Comparison of ENCODE assay signal across 23 mouse cellular contexts in genomic region chrX:72902530-72902929, GRCm38 (mm10). TPM values are rescaled to one million over a fixed set of nuclear protein-coding genes. Genes with fewer than 3 reads are reported as not detected.
A peak's percentile ranks its signal among the peaks of the same experiment; 100 is the strongest.
DNase-seq lines count a peak whose midpoint lies in the region; ATAC-seq and TF ChIP-seq lines count a peak whose summit lies in the region.
"Had no signal": no experiment of that assay in that cellular context is flagged by ENCODE, and none has a peak within 500 bp of the region (broad histone marks: within the 10 kb centered on the region; RNA-seq: fewer than 3 reads in every experiment).

No protein-coding gene starts in this region.

- no peak overlapping the region for H3K4me2 ChIP-seq in hindbrain, embryonic 14.5 days (replicated peaks)
- H3K4me2 ChIP-seq in hindbrain, embryonic 16.5 days (ENCODE audit: low read length) = no peak overlapping the region
- no peak overlapping the region for H3K4me2 ChIP-seq in lung, embryonic 14.5 days
- H3K4me2 ChIP-seq: embryonic facial prominence, embryonic 12.5 days; heart, embryonic 12.5 days; hindbrain, embryonic 15.5 days; limb, embryonic 12.5 days; liver, embryonic 11.5 days; midbrain, embryonic 15.5 days; neural tube, embryonic 15.5 days had no signal

- no peaks in the 10 kb centered on the region for H3K4me1 ChIP-seq in hindbrain, embryonic 14.5 days (replicated peaks; ENCODE audit: control insufficient read depth, insufficient read depth, low read length)
- H3K4me1 ChIP-seq in hindbrain, embryonic 16.5 days (ENCODE audit: control insufficient read depth, insufficient read depth, low read depth, low read length) = no peaks in the 10 kb centered on the region
- H3K4me1 ChIP-seq in lung, embryonic 14.5 days (ENCODE audit: insufficient read depth) = no peaks in the 10 kb centered on the region
- H3K4me1 ChIP-seq in MEL (ENCODE audit: control insufficient read depth in 1 of 2, insufficient read depth in 2 of 2, low read length in 2 of 2) = no peaks in the 10 kb centered on the region
- H3K4me1 ChIP-seq: embryonic facial prominence, embryonic 12.5 days; heart, embryonic 12.5 days; hindbrain, embryonic 15.5 days; limb, embryonic 12.5 days; megakaryocyte, embryonic 14.5 days; midbrain, embryonic 15.5 days; neural tube, embryonic 15.5 days had no signal

- ATAC-seq in hindbrain, embryonic 14.5 days (ENCODE audit: low FRiP score) = no peak
- no peak for ATAC-seq in hindbrain, embryonic 16.5 days
- no peak for ATAC-seq in lung, embryonic 14.5 days (ENCODE audit: insufficient read depth)
- ATAC-seq in monocyte, adult 5-6 weeks (replicated peaks; ENCODE audit: insufficient number of reproducible peaks, low FRiP score, low TSS enrichment, poor library complexity, severe bottlenecking) = no peak
- ATAC-seq: liver, postnatal 0 days; midbrain, embryonic 15.5 days had no signal

- no peaks in the 10 kb centered on the region for H3K27me3 ChIP-seq in hindbrain, embryonic 14.5 days (ENCODE audit: control insufficient read depth, insufficient read depth, low read length)
- H3K27me3 ChIP-seq in hindbrain, embryonic 16.5 days (replicated peaks; ENCODE audit: control insufficient read depth, insufficient read depth, low read length) = no peaks in the 10 kb centered on the region
- H3K27me3 ChIP-seq in lung, embryonic 14.5 days (ENCODE audit: insufficient read depth, low read length) = no peaks in the 10 kb centered on the region
- no peaks in the 10 kb centered on the region for H3K27me3 ChIP-seq in MEL (ENCODE audit: control insufficient read depth in 1 of 2, insufficient read depth in 2 of 2, low read length in 2 of 2)
- H3K27me3 ChIP-seq: embryonic facial prominence, embryonic 12.5 days; heart, embryonic 12.5 days; hindbrain, embryonic 15.5 days; limb, embryonic 12.5 days; midbrain, embryonic 15.5 days; neural tube, embryonic 15.5 days had no signal

- H3K36me3 ChIP-seq in hindbrain, embryonic 14.5 days (replicated peaks; ENCODE audit: control insufficient read depth, insufficient read depth) = no peaks in the 10 kb centered on the region
- H3K36me3 ChIP-seq in hindbrain, embryonic 16.5 days (ENCODE audit: control insufficient read depth, insufficient read depth, low read length) = no peaks in the 10 kb centered on the region
- no peaks in the 10 kb centered on the region for H3K36me3 ChIP-seq in lung, embryonic 14.5 days (ENCODE audit: insufficient read depth)
- no peaks in the 10 kb centered on the region for H3K36me3 ChIP-seq in MEL (ENCODE audit: control insufficient read depth in 1 of 2, insufficient read depth in 2 of 2, low read length in 2 of 2)
- H3K36me3 ChIP-seq: embryonic facial prominence, embryonic 12.5 days; heart, embryonic 12.5 days; hindbrain, embryonic 15.5 days; limb, embryonic 12.5 days; midbrain, embryonic 15.5 days; neural tube, embryonic 15.5 days had no signal

- no peaks in the 10 kb centered on the region for H3K79me2 ChIP-seq in MEL (ENCODE audit: control insufficient read depth, insufficient read depth, low read length, poor library complexity)

- peak; percentile 21 for TF ChIP-seq RAD21 in MEL (IDR thresholded peaks at IDR 0.05; ENCODE audit: low read depth, low read length)

- H3K27ac ChIP-seq in hindbrain, embryonic 14.5 days = no peak overlapping the region
- H3K27ac ChIP-seq in hindbrain, embryonic 16.5 days (ENCODE audit: low read depth, low read length) = no peak overlapping the region
- H3K27ac ChIP-seq in lung, embryonic 14.5 days (ENCODE audit: low read depth) = no peak overlapping the region
- H3K27ac ChIP-seq in MEL (ENCODE audit: control insufficient read depth, low read depth, low read length) = no peak overlapping the region
- H3K27ac ChIP-seq: embryonic facial prominence, embryonic 12.5 days; hindbrain, embryonic 15.5 days; limb, embryonic 12.5 days; midbrain, embryonic 15.5 days; neural tube, embryonic 15.5 days had no signal

- TF ChIP-seq EP300 in MEL (IDR thresholded peaks at IDR 0.05; ENCODE audit: low read depth in 1 of 2, low read length in 2 of 2) = no peak

- H3K9me3 ChIP-seq in hindbrain, embryonic 14.5 days (ENCODE audit: control insufficient read depth, low read length) = no peaks in the 10 kb centered on the region
- no peaks in the 10 kb centered on the region for H3K9me3 ChIP-seq in hindbrain, embryonic 16.5 days (ENCODE audit: control insufficient read depth, low read length)
- no peaks in the 10 kb centered on the region for H3K9me3 ChIP-seq in lung, embryonic 14.5 days (ENCODE audit: low read depth, low read length)
- H3K9me3 ChIP-seq in MEL (replicated peaks; ENCODE audit: insufficient read depth, low read length) = no peaks in the 10 kb centered on the region
- H3K9me3 ChIP-seq: embryonic facial prominence, embryonic 12.5 days; heart, embryonic 12.5 days; hindbrain, embryonic 15.5 days; limb, embryonic 12.5 days; megakaryocyte, embryonic 14.5 days; midbrain, embryonic 15.5 days; neural tube, embryonic 15.5 days had no signal

- TF ChIP-seq POLR2A in MEL (IDR thresholded peaks at IDR 0.05; ENCODE audit: control insufficient read depth in 1 of 2, insufficient read depth in 1 of 2, low read depth in 1 of 2, low read length in 2 of 2, poor library complexity in 1 of 2) = no peak

- TF ChIP-seq CTCF in lung, embryonic 14.5 days (IDR thresholded peaks at IDR 0.05; ENCODE audit: low read depth) = no peak
- TF ChIP-seq CTCF in MEL (IDR thresholded peaks at IDR 0.05 in 2 of 3, conservative IDR thresholded peaks at IDR 0.05 in 1 of 3; ENCODE audit: control insufficient read depth in 1 of 3, insufficient read depth in 1 of 3, low read depth in 2 of 3, low read length in 3 of 3, poor library complexity in 1 of 3, severe bottlenecking in 1 of 3) = peak in 1 of 3 experiments; percentile 21; a peak in 1 of 6 replicates

- H3K9ac ChIP-seq in hindbrain, embryonic 14.5 days = no peak overlapping the region
- H3K9ac ChIP-seq in hindbrain, embryonic 16.5 days (ENCODE audit: low read depth, low read length) = no peak overlapping the region
- H3K9ac ChIP-seq in lung, embryonic 14.5 days = no peak overlapping the region
- no peak overlapping the region for H3K9ac ChIP-seq in MEL (ENCODE audit: control insufficient read depth, low read depth, low read length, poor library complexity, severe bottlenecking)
- H3K9ac ChIP-seq: embryonic facial prominence, embryonic 12.5 days; heart, embryonic 12.5 days; hindbrain, embryonic 15.5 days; limb, embryonic 12.5 days; liver, postnatal 0 days; midbrain, embryonic 15.5 days; neural tube, embryonic 15.5 days had no signal

- DNase-seq in hindbrain, embryonic 14.5 days (ENCODE audit: low spot score) = peak; percentile 31
- peak; percentile 7 for DNase-seq in lung, embryonic 14.5 days
- no peak for DNase-seq in lung, postnatal 25 days (ENCODE audit: low spot score)
- DNase-seq in MEL (ENCODE audit: low read depth, low spot score) (peak; percentile 8), adipocyte (ENCODE audit: low spot score) (peak; percentile 21)
- DNase-seq: adrenal gland, postnatal 25 days; cerebellum, adult 11 months; gastrocnemius, postnatal 10 days; heart, adult 11 months; heart, postnatal 14 days; kidney, adult 11 months; liver, postnatal 0 days; lung, postnatal 36 days had no signal

- 38% methylated on average over 1 of the region's 1 CpGs for WGBS in hindbrain, embryonic 14.5 days
- WGBS in hindbrain, embryonic 16.5 days = 30% methylated on average over 1 of the region's 1 CpGs
- WGBS in lung, embryonic 14.5 days = 14% methylated on average over 1 of the region's 1 CpGs

- H3K4me3 ChIP-seq in hindbrain, embryonic 14.5 days (replicated peaks; ENCODE audit: low read length) = no peak overlapping the region
- no peak overlapping the region for H3K4me3 ChIP-seq in hindbrain, embryonic 16.5 days (ENCODE audit: low read length)
- H3K4me3 ChIP-seq in lung, embryonic 14.5 days (ENCODE audit: low read depth, low read length) = no peak overlapping the region
- H3K4me3 ChIP-seq in MEL (ENCODE audit: control insufficient read depth in 1 of 2, insufficient read depth in 1 of 2, low read depth in 2 of 2, low read length in 2 of 2) = no peak overlapping the region
- H3K4me3 ChIP-seq: embryonic facial prominence, embryonic 12.5 days; heart, embryonic 12.5 days; hindbrain, embryonic 15.5 days; limb, embryonic 12.5 days; megakaryocyte, embryonic 14.5 days; midbrain, embryonic 15.5 days; neural tube, embryonic 15.5 days had no signal

TF ChIP-seq in MEL, 35 proteins besides CTCF, POLR2A, EP300 and RAD21 (continues in another document):
- TF ChIP-seq UBTF (IDR thresholded peaks at IDR 0.05; ENCODE audit: borderline replicate concordance, insufficient read depth, low read depth, low read length) (no peak), NRF1 (IDR thresholded peaks at IDR 0.05; ENCODE audit: insufficient read depth, low read depth, low read length, poor library complexity, severe bottlenecking) (no peak), GATA1 (IDR thresholded peaks at IDR 0.05; ENCODE audit: low read depth, low read length) (no peak), SMC3 (IDR thresholded peaks at IDR 0.05; ENCODE audit: low read depth, low read length) (no peak), SIN3A (IDR thresholded peaks at IDR 0.05; ENCODE audit: low read length) (no peak), POLR2AphosphoS2 (IDR thresholded peaks at IDR 0.05; ENCODE audit: low read length) (no peak), MYB (IDR thresholded peaks at IDR 0.05; ENCODE audit: low read depth, low read length) (no peak), TCF12 (IDR thresholded peaks at IDR 0.05; ENCODE audit: low read depth, low read length) (no peak), ZMIZ1 (IDR thresholded peaks at IDR 0.05; ENCODE audit: low read depth, low read length) (no peak), TAL1 (IDR thresholded peaks at IDR 0.05; ENCODE audit: low read length) (no peak), ETS1 (IDR thresholded peaks at IDR 0.05; ENCODE audit: low read depth, low read length) (no peak)

RNA-seq across cellular contexts. Expression of gene Cetn2, which starts 15.7 kb away (rescaled TPM):
- polyA plus RNA-seq in hindbrain, embryonic 14.5 days (2014; fragmentation: Nextera tagmentation; extraction: Ambion mirVana) = 78.6 and 81.5 TPM in 2 replicates
- 66.8 and 70.1 TPM in 2 replicates for polyA plus RNA-seq in hindbrain, embryonic 16.5 days (2015; fragmentation: Nextera tagmentation; extraction: Ambion mirVana)
- polyA plus RNA-seq in lung, embryonic 14.5 days (2014; fragmentation: Nextera tagmentation; extraction: Ambion mirVana) = 83.1 and 86.4 TPM in 2 replicates
- total RNA-seq in MEL (2012; rRNA removed) = 30.4 and 33.5 TPM in 2 replicates
- 10 to 100 TPM in 1 of 2 experiments, not detected in 1; 35.3 TPM for polyA plus RNA-seq in MEL (2012; ENCODE audit: insufficient read depth in 1 of 2, insufficient read length in 2 of 2, low read depth in 1 of 2, low replicate concordance in 2 of 2, missing spikeins in 1 of 2)
- 80.1 to 104 TPM (median 92.7 TPM) in 3 replicates for total RNA-seq in monocyte, adult 5-6 weeks (2017)

RNA-seq across cellular contexts. Expression of gene Nsdhl, which starts 15.8 kb away (rescaled TPM):
- polyA plus RNA-seq in hindbrain, embryonic 14.5 days (2014; fragmentation: Nextera tagmentation; extraction: Ambion mirVana) = 51.0 and 58.6 TPM in 2 replicates
- 51.2 and 54.5 TPM in 2 replicates for polyA plus RNA-seq in hindbrain, embryonic 16.5 days (2015; fragmentation: Nextera tagmentation; extraction: Ambion mirVana)
- 22.5 and 23.3 TPM in 2 replicates for polyA plus RNA-seq in lung, embryonic 14.5 days (2014; fragmentation: Nextera tagmentation; extraction: Ambion mirVana)
- 17.9 and 19.4 TPM in 2 replicates for total RNA-seq in MEL (2012; rRNA removed)
- polyA plus RNA-seq in MEL (2012; ENCODE audit: insufficient read depth in 1 of 2, insufficient read length in 2 of 2, low read depth in 1 of 2, low replicate concordance in 2 of 2, missing spikeins in 1 of 2) = 10 to 100 TPM in 1 of 2 experiments, not detected in 1; 23.1 TPM
- total RNA-seq in monocyte, adult 5-6 weeks (2017) = 9.2 to 12.5 TPM (median 10.4 TPM) in 3 replicates
